In genomic region chr11:85840031-85840802, GRCm38 (mm10) we compare ENCODE assay signal across 9 mouse cellular contexts. TPM values are rescaled to one million over a fixed set of nuclear protein-coding genes. Genes with fewer than 3 reads are reported as not detected.
A peak's percentile ranks its signal among the peaks of the same experiment; 100 is the strongest.
DNase-seq lines count a peak whose midpoint lies in the region; ATAC-seq and TF ChIP-seq lines count a peak whose summit lies in the region.
"Had no signal": no experiment of that assay in that cellular context is flagged by ENCODE, and none has a peak within 500 bp of the region (broad histone marks: within the 10 kb centered on the region; RNA-seq: fewer than 3 reads in every experiment).

No protein-coding gene starts in this region.

- no peak overlapping the region for H3K9ac ChIP-seq in heart, adult 2 months (ENCODE audit: low read depth, low read length)
- peak overlapping the region; percentile 49 for H3K9ac ChIP-seq in hindbrain, embryonic 13.5 days
- H3K9ac ChIP-seq in midbrain, embryonic 11.5 days (ENCODE audit: low read length), result no peak overlapping the region

- no peaks in the 10 kb centered on the region for H3K9me3 ChIP-seq in hindbrain, embryonic 13.5 days
- no peaks in the 10 kb centered on the region for H3K9me3 ChIP-seq in midbrain, embryonic 11.5 days (ENCODE audit: control insufficient read depth, low read length)

- no peak for TF ChIP-seq EP300 in heart, adult 2 months (IDR thresholded peaks at IDR 0.05; ENCODE audit: insufficient read depth, low read depth, low read length)

- WGBS in heart, adult 2 months, result 58% methylated on average over 27 of the region's 27 CpGs
- WGBS in hindbrain, embryonic 13.5 days, result 4% methylated on average over 27 of the region's 27 CpGs
- 2% methylated on average over 27 of the region's 27 CpGs for WGBS in midbrain, embryonic 11.5 days

- no peak for TF ChIP-seq CTCF in heart, adult 2 months (IDR thresholded peaks at IDR 0.05)
- TF ChIP-seq CTCF in bone marrow macrophage, adult 2 months (IDR thresholded peaks at IDR 0.05; ENCODE audit: low read depth, low read length), result no peak

- no peak for ATAC-seq in hindbrain, embryonic 13.5 days (ENCODE audit: low FRiP score)
- no peak for ATAC-seq in midbrain, embryonic 11.5 days (ENCODE audit: low FRiP score)

- H3K4me3 ChIP-seq in heart, adult 2 months, result no peak overlapping the region
- H3K4me3 ChIP-seq in bone marrow macrophage, adult 2 months (ENCODE audit: insufficient read depth, low read length), result peak overlapping the region; percentile 29
- peak overlapping the region; percentile 27 for H3K4me3 ChIP-seq in hindbrain, embryonic 13.5 days
- H3K4me3 ChIP-seq in midbrain, embryonic 11.5 days (ENCODE audit: low read depth, low read length), result peak overlapping the region; percentile 8; the same call in 1 of the 2 replicates

- H3K4me2 ChIP-seq in hindbrain, embryonic 13.5 days, result peak overlapping the region; percentile 57
- no peak overlapping the region for H3K4me2 ChIP-seq in midbrain, embryonic 11.5 days

- TF ChIP-seq POLR2A in heart, adult 2 months (IDR thresholded peaks at IDR 0.05; ENCODE audit: insufficient read depth, low read depth, low read length), result no peak
- no peak for TF ChIP-seq POLR2A in bone marrow macrophage, adult 2 months (IDR thresholded peaks at IDR 0.05; ENCODE audit: borderline replicate concordance, low read depth, low read length)

- peaks cover 16% of the 10 kb centered on the region for H3K27me3 ChIP-seq in heart, adult 2 months (ENCODE audit: control insufficient read depth, insufficient read depth, low read length)
- H3K27me3 ChIP-seq in hindbrain, embryonic 13.5 days, result peaks cover 100% of the 10 kb centered on the region
- peaks cover 91% of the 10 kb centered on the region for H3K27me3 ChIP-seq in midbrain, embryonic 11.5 days (ENCODE audit: control insufficient read depth, insufficient read depth, low read length)

- peak overlapping the region; percentile 26 for H3K27ac ChIP-seq in heart, adult 2 months
- no peak overlapping the region for H3K27ac ChIP-seq in bone marrow macrophage, adult 2 months (ENCODE audit: insufficient read depth, low read depth, low read length)
- H3K27ac ChIP-seq in hindbrain, embryonic 13.5 days, result no peak overlapping the region
- H3K27ac ChIP-seq in midbrain, embryonic 11.5 days (ENCODE audit: low read depth, low read length), result no peak overlapping the region

- peak in 1 of 2 experiments; percentile 39 for DNase-seq in heart, adult 2 months
- no peak for DNase-seq in heart, postnatal 25 days (ENCODE audit: low spot score)
- DNase-seq in midbrain, embryonic 11.5 days (ENCODE audit: low spot score, missing footprints), result peak; percentile 97
- no peak for DNase-seq in right cerebral cortex, postnatal 25 days
- no peak for DNase-seq in layer of hippocampus, adult 18-20 months (ENCODE audit: low spot score in 2 of 2)
- DNase-seq in frontal cortex, adult 2 months (ENCODE audit: extremely low spot score in 1 of 2, low spot score in 1 of 2), result no peak

- H3K36me3 ChIP-seq in heart, adult 2 months (ENCODE audit: control insufficient read depth, insufficient read depth, low read length), result no peaks in the 10 kb centered on the region
- H3K36me3 ChIP-seq in hindbrain, embryonic 13.5 days, result no peaks in the 10 kb centered on the region
- H3K36me3 ChIP-seq in midbrain, embryonic 11.5 days (ENCODE audit: control insufficient read depth, insufficient read depth, low read length), result no peaks in the 10 kb centered on the region

- intact Hi-C loops in heart, adult 2 months (cut with DNase I), result loop anchor here (5.0 kb wide), 2 partner anchors 323 to 458 kb away; no protein-coding TSS in a partner anchor
- intact Hi-C loops in heart, postnatal 25 days (cut with DNase I), result loop anchor here (5.0 to 10.0 kb wide), 3 partner anchors 373 to 515 kb away; partner anchors contain the start of gene Med13

- H3K4me1 ChIP-seq in heart, adult 2 months (ENCODE audit: control insufficient read depth, insufficient read depth, low read length), result peaks cover 2% of the 10 kb centered on the region
- peaks cover 7% of the 10 kb centered on the region for H3K4me1 ChIP-seq in bone marrow macrophage, adult 2 months (ENCODE audit: control insufficient read depth, insufficient read depth, low read length)
- H3K4me1 ChIP-seq in hindbrain, embryonic 13.5 days (replicated peaks), result peaks cover 54% of the 10 kb centered on the region
- peaks cover 10% of the 10 kb centered on the region; the same call in 1 of the 2 replicates for H3K4me1 ChIP-seq in midbrain, embryonic 11.5 days (ENCODE audit: control insufficient read depth, insufficient read depth, low read length)

- H3K79me2 ChIP-seq in heart, adult 2 months (replicated peaks; ENCODE audit: control insufficient read depth, insufficient read depth, low read length), result no peaks in the 10 kb centered on the region

RNA-seq across cellular contexts. Expression of gene Tbx2, which starts 7.9 kb away (rescaled TPM):
- 1 to 10 TPM; 5.5 to 5.7 TPM for total RNA-seq in heart, adult 2 months (2021)
- 6.9 and 7.5 TPM in 2 replicates for polyA plus RNA-seq in heart, adult 2 months (2012; rRNA removed)
- 1 to 10 TPM; 6.2 to 7.1 TPM for total RNA-seq in heart, postnatal 25 days (2021)
- 0.20 TPM in 1 of 2 replicates, not detected in the other for polyA plus RNA-seq in bone marrow macrophage, adult 2 months (2012; ENCODE audit: insufficient read depth, insufficient read length, missing spikeins)
- 1.6 and 1.7 TPM in 2 replicates for polyA plus RNA-seq in hindbrain, embryonic 13.5 days (2015; fragmentation: Nextera tagmentation; extraction: Ambion mirVana)
- polyA plus RNA-seq in midbrain, embryonic 11.5 days (2014; fragmentation: Nextera tagmentation; extraction: Ambion mirVana), result 0.32 and 0.79 TPM in 2 replicates
- 1 to 10 TPM; 1.2 to 1.3 TPM for total RNA-seq in layer of hippocampus, adult 18-20 months (2021)
- polyA plus RNA-seq in frontal cortex, adult 2 months (2012; rRNA removed), result 3.0 and 4.2 TPM in 2 replicates
- total RNA-seq: CH12.LX had no signal

RNA-seq across cellular contexts. Expression of gene Gm11444, which starts 9.9 kb away (rescaled TPM):
- not detected for total RNA-seq in heart, adult 2 months (2021)
- not detected in 2 replicates for polyA plus RNA-seq in heart, adult 2 months (2012; rRNA removed)
- not detected for total RNA-seq in heart, postnatal 25 days (2021)
- not detected in 2 replicates for polyA plus RNA-seq in bone marrow macrophage, adult 2 months (2012; ENCODE audit: insufficient read depth, insufficient read length, missing spikeins)
- not detected in 2 replicates for polyA plus RNA-seq in hindbrain, embryonic 13.5 days (2015; fragmentation: Nextera tagmentation; extraction: Ambion mirVana)
- not detected in 2 replicates for polyA plus RNA-seq in midbrain, embryonic 11.5 days (2014; fragmentation: Nextera tagmentation; extraction: Ambion mirVana)
- not detected for total RNA-seq in layer of hippocampus, adult 18-20 months (2021)
- polyA plus RNA-seq in frontal cortex, adult 2 months (2012; rRNA removed), result not detected in 2 replicates
- total RNA-seq: CH12.LX had no signal

RNA-seq across cellular contexts. Expression of gene Tbx4, which starts 46.0 kb away (rescaled TPM):
- total RNA-seq in heart, adult 2 months (2021), result not detected
- 0.09 and 0.55 TPM in 2 replicates for polyA plus RNA-seq in heart, adult 2 months (2012; rRNA removed)
- under 1 TPM in 1 of 2 experiments, not detected in 1; 0.08 TPM for total RNA-seq in heart, postnatal 25 days (2021)
- polyA plus RNA-seq in bone marrow macrophage, adult 2 months (2012; ENCODE audit: insufficient read depth, insufficient read length, missing spikeins), result not detected in 2 replicates
- polyA plus RNA-seq in hindbrain, embryonic 13.5 days (2015; fragmentation: Nextera tagmentation; extraction: Ambion mirVana), result 0.34 TPM in 2 replicates
- polyA plus RNA-seq in midbrain, embryonic 11.5 days (2014; fragmentation: Nextera tagmentation; extraction: Ambion mirVana), result 0.04 and 0.19 TPM in 2 replicates
- total RNA-seq in layer of hippocampus, adult 18-20 months (2021), result under 1 TPM in 1 of 2 experiments, not detected in 1; 0.18 TPM
- polyA plus RNA-seq in frontal cortex, adult 2 months (2012; rRNA removed), result 0.30 and 0.48 TPM in 2 replicates
- total RNA-seq: CH12.LX had no signal
